Mouse (Mus musculus): ENCODE measurements around the gene Prr5l. TPM values are rescaled to one million over a fixed set of nuclear protein-coding genes. Genes with fewer than 3 reads are reported as not detected.

The Prr5l gene
- total and polyA plus RNA-seq, 3 experiments = 0.89 to 3.4 (median 1.4) TPM

GRCm38 (mm10) chr2:101792130-101792529, 90.7 kb downstream of the Prr5l start:
- WGBS = 78% methylated on average over 4 of the region's 4 CpGs

GRCm38 (mm10) chr2:101783255-101783654, 99.6 kb downstream of the Prr5l start:
- WGBS = 58% methylated on average over 5 of the region's 5 CpGs
- H3K27me3 ChIP-seq (ENCODE audit: control insufficient read depth, insufficient read depth, low read length) = no peaks in the 10 kb centered on the region
- no peaks in the 10 kb centered on the region for H3K36me3 ChIP-seq (ENCODE audit: control insufficient read depth, insufficient read depth, low read length)
- no peaks in the 10 kb centered on the region for H3K79me2 ChIP-seq (replicated peaks; ENCODE audit: control insufficient read depth, insufficient read depth, low read length)
- no peak overlapping the region for H3K4me3 ChIP-seq
- TF ChIP-seq EP300 (IDR thresholded peaks at IDR 0.05; ENCODE audit: insufficient read depth, low read depth, low read length) = no peak
- TF ChIP-seq POLR2A (IDR thresholded peaks at IDR 0.05; ENCODE audit: insufficient read depth, low read depth, low read length) = no peak
- TF ChIP-seq CTCF (IDR thresholded peaks at IDR 0.05) = no peak
- H3K27ac ChIP-seq = no peak overlapping the region
- intact Hi-C loops (cut with DNase I) = no loop called here
- no peak for DNase-seq
- 0 out of 2 replicates have a peak, but pooled peaks cover 1% of the 10 kb centered on the region for H3K4me1 ChIP-seq (ENCODE audit: control insufficient read depth, insufficient read depth, low read length)
- H3K9ac ChIP-seq (ENCODE audit: low read depth, low read length) = no peak overlapping the region

More at GRCm38 (mm10) chr2:101792130-101792529, 90.7 kb downstream of the Prr5l start:
- DNase-seq = no peak
- Histone ChIP-seq H3K9ac (ENCODE audit: low read depth, low read length) (no peak overlapping the region), H3K4me3 (no peak overlapping the region), H3K4me1 (ENCODE audit: control insufficient read depth, insufficient read depth, low read length) (no peaks in the 10 kb centered on the region), H3K36me3 (ENCODE audit: control insufficient read depth, insufficient read depth, low read length) (no peaks in the 10 kb centered on the region), H3K27me3 (ENCODE audit: control insufficient read depth, insufficient read depth, low read length) (no peaks in the 10 kb centered on the region), H3K79me2 (replicated peaks; ENCODE audit: control insufficient read depth, insufficient read depth, low read length) (no peaks in the 10 kb centered on the region), H3K27ac (no peak overlapping the region)
- TF ChIP-seq EP300 (IDR thresholded peaks at IDR 0.05; ENCODE audit: insufficient read depth, low read depth, low read length) (no peak), POLR2A (IDR thresholded peaks at IDR 0.05; ENCODE audit: insufficient read depth, low read depth, low read length) (no peak), CTCF (IDR thresholded peaks at IDR 0.05) (no peak)
- intact Hi-C loops (cut with DNase I) = no loop called here

DNA sequence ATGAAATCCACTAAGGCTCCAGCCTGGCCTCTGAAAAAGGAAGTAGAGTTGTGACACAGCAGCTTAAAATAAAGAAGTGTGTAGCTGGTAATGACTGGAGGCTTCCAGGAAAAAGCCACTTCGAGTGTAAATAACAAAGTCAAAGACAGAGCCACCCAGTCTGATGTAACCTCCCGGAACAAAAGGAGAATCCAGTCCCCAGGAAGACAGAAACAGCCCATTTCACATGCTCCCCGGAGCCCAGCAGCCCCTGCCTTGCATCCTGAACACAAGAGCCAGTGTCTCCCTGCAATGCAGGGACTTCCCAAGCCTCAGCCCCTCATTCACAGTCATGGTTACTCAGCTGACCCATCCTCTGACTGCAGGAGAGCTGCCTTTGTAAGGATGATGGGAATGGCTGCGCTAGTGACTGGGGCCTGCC, 101.5 kb downstream of the Prr5l start:
- DNase-seq = peak in 1 of 2 experiments; percentile 11
- Histone ChIP-seq H3K27me3 (ENCODE audit: control insufficient read depth, insufficient read depth, low read length) (no peaks in the 10 kb centered on the region), H3K4me1 (ENCODE audit: control insufficient read depth, insufficient read depth, low read length) (0 out of 2 replicates have a peak, but pooled peaks cover 1% of the 10 kb centered on the region), H3K36me3 (ENCODE audit: control insufficient read depth, insufficient read depth, low read length) (no peaks in the 10 kb centered on the region), H3K27ac (no peak overlapping the region), H3K79me2 (replicated peaks; ENCODE audit: control insufficient read depth, insufficient read depth, low read length) (no peaks in the 10 kb centered on the region), H3K4me3 (no peak overlapping the region), H3K9ac (ENCODE audit: low read depth, low read length) (no peak overlapping the region)
- WGBS = 54% methylated on average over 4 of the region's 4 CpGs
- intact Hi-C loops (cut with DNase I) = no loop called here
- TF ChIP-seq CTCF (IDR thresholded peaks at IDR 0.05) = no peak
- no peak for TF ChIP-seq EP300 (IDR thresholded peaks at IDR 0.05; ENCODE audit: insufficient read depth, low read depth, low read length)
- no peak for TF ChIP-seq POLR2A (IDR thresholded peaks at IDR 0.05; ENCODE audit: insufficient read depth, low read depth, low read length)

GRCm38 (mm10) chr2:101778080-101778479, 104.7 kb downstream of the Prr5l start:
- Histone ChIP-seq H3K79me2 (replicated peaks; ENCODE audit: control insufficient read depth, insufficient read depth, low read length) (no peaks in the 10 kb centered on the region), H3K27ac (no peak overlapping the region)
- 92% methylated on average over 6 of the region's 6 CpGs for WGBS

DNA sequence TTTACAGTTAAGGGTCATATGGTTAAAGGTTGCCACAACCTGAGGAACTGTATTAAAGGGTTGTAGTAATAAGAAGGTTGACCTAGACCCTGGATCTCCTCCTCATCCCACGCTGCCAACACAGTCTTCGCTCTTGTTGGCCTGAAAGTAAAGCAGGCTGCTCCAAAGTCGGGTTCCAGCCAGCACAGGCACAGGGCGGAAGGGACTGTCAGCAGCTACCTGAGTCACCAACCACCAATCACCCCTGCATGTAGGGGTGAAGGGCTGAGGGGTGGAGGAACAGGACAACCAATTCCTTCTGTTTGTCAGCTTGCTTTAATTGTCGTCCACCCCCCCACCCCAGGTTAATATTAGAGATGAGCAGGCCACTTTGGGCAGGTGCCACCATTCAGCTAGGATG, 119.3 kb downstream of the Prr5l start:
- intact Hi-C loops (cut with DNase I) = no loop called here
- no peak for DNase-seq
- peak overlapping the region; percentile 61 for H3K27ac ChIP-seq
- H3K79me2 ChIP-seq (replicated peaks; ENCODE audit: control insufficient read depth, insufficient read depth, low read length) = no peaks in the 10 kb centered on the region
- TF ChIP-seq EP300 (IDR thresholded peaks at IDR 0.05; ENCODE audit: insufficient read depth, low read depth, low read length) (no peak), CTCF (IDR thresholded peaks at IDR 0.05) (no peak), POLR2A (IDR thresholded peaks at IDR 0.05; ENCODE audit: insufficient read depth, low read depth, low read length) (no peak)
- no peak overlapping the region for H3K9ac ChIP-seq (ENCODE audit: low read depth, low read length)
- 76% methylated on average over 5 of the region's 5 CpGs for WGBS
- H3K27me3 ChIP-seq (ENCODE audit: control insufficient read depth, insufficient read depth, low read length) = no peaks in the 10 kb centered on the region
- H3K36me3 ChIP-seq (ENCODE audit: control insufficient read depth, insufficient read depth, low read length) = no peaks in the 10 kb centered on the region
- peaks cover 4% of the 10 kb centered on the region for H3K4me1 ChIP-seq (ENCODE audit: control insufficient read depth, insufficient read depth, low read length)
- H3K4me3 ChIP-seq = no peak overlapping the region

More at GRCm38 (mm10) chr2:101778080-101778479, 104.7 kb downstream of the Prr5l start:
- Histone ChIP-seq H3K36me3 (ENCODE audit: control insufficient read depth, insufficient read depth, low read length) (no peaks in the 10 kb centered on the region), H3K4me3 (no peak overlapping the region), H3K9ac (ENCODE audit: low read depth, low read length) (no peak overlapping the region), H3K4me1 (ENCODE audit: control insufficient read depth, insufficient read depth, low read length) (0 out of 2 replicates have a peak, but pooled peaks cover 1% of the 10 kb centered on the region), H3K27me3 (ENCODE audit: control insufficient read depth, insufficient read depth, low read length) (no peaks in the 10 kb centered on the region)
- DNase-seq = no peak
- TF ChIP-seq POLR2A (IDR thresholded peaks at IDR 0.05; ENCODE audit: insufficient read depth, low read depth, low read length) (no peak), EP300 (IDR thresholded peaks at IDR 0.05; ENCODE audit: insufficient read depth, low read depth, low read length) (no peak), CTCF (IDR thresholded peaks at IDR 0.05) (no peak)
- intact Hi-C loops (cut with DNase I) = no loop called here

GRCm38 (mm10) chr2:101762955-101763386, 119.9 kb downstream of the Prr5l start:
- peaks cover 4% of the 10 kb centered on the region for H3K4me1 ChIP-seq (ENCODE audit: control insufficient read depth, insufficient read depth, low read length)
- 53% methylated on average over 4 of the region's 4 CpGs for WGBS
- H3K79me2 ChIP-seq (replicated peaks; ENCODE audit: control insufficient read depth, insufficient read depth, low read length) = no peaks in the 10 kb centered on the region
- intact Hi-C loops (cut with DNase I) = no loop called here
- no peak overlapping the region for H3K9ac ChIP-seq (ENCODE audit: low read depth, low read length)
- no peak for TF ChIP-seq EP300 (IDR thresholded peaks at IDR 0.05; ENCODE audit: insufficient read depth, low read depth, low read length)
- TF ChIP-seq CTCF (IDR thresholded peaks at IDR 0.05) = no peak
- TF ChIP-seq POLR2A (IDR thresholded peaks at IDR 0.05; ENCODE audit: insufficient read depth, low read depth, low read length) = no peak
- no peaks in the 10 kb centered on the region for H3K36me3 ChIP-seq (ENCODE audit: control insufficient read depth, insufficient read depth, low read length)
- no peaks in the 10 kb centered on the region for H3K27me3 ChIP-seq (ENCODE audit: control insufficient read depth, insufficient read depth, low read length)
- peak overlapping the region; percentile 61 for H3K27ac ChIP-seq
- peak; percentile 48 to 66 for DNase-seq
- H3K4me3 ChIP-seq = no peak overlapping the region

Measured in heart, adult 2 months (tissue).